Mouse (Mus musculus) layer of hippocampus, adult 11-12 months (tissue): ENCODE results near the gene Robo4.

Source experiments
- DNase-seq: peaks from one replicate; pipeline ENCODE4 v3.0.0; 2022; ENCODE audit warnings: low spot score

Robo4 gene

GRCm38 (mm10) chr9:37402501-37402900, 804 bp downstream of the Robo4 start:
- no peak for DNase-seq

DNA sequence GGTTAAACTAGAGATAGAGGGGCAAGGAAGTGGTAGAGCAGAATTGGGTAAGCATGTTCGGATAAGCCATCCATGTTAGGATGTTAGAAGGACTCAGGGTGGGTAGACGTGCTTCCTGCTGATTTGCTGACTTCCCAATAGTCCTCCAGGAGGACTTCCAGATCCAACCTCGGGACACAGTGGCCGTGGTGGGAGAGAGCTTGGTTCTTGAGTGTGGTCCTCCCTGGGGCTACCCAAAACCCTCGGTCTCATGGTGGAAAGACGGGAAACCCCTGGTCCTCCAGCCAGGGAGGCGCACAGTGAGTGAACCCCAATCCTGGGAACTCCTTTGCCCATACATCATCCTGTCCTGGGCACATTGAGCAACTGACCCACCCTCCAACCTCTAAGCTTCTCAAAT, 1.3 kb downstream of the Robo4 start:
- no peak for DNase-seq

- no peak for DNase-seq
These were observed 4.7 kb downstream of the Robo4 start for GRCm38 (mm10) chr9:37406372-37406771.

DNA sequence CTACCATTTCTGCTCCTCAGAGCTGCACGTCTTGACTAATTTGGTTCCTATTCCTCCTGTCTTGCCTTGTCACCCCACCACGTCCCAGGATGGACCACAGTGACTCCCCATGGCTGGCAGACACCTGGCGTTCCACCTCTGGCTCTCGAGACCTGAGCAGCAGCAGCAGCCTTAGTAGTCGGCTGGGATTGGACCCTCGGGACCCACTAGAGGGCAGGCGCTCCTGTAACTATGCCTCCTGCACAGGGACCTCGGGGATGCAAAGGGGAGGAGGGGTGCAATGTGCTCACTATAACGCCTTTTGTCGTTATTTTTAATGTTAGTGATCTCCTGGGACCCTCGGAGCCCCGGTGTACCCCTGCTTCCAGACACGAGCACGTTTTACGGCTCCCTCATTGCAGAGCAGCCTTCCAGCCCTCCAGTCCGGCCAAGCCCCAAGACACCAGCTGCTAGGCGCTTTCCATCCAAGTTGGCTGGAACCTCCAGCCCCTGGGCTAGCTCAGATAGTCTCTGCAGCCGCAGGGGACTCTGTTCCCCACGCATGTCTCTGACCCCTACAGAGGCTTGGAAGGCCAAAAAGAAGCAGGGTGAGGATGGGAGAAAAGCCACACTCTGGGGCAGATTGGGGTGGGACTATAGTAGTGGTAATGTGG, 6.3 kb downstream of the Robo4 start:
- DNase-seq, result no peak

DNA sequence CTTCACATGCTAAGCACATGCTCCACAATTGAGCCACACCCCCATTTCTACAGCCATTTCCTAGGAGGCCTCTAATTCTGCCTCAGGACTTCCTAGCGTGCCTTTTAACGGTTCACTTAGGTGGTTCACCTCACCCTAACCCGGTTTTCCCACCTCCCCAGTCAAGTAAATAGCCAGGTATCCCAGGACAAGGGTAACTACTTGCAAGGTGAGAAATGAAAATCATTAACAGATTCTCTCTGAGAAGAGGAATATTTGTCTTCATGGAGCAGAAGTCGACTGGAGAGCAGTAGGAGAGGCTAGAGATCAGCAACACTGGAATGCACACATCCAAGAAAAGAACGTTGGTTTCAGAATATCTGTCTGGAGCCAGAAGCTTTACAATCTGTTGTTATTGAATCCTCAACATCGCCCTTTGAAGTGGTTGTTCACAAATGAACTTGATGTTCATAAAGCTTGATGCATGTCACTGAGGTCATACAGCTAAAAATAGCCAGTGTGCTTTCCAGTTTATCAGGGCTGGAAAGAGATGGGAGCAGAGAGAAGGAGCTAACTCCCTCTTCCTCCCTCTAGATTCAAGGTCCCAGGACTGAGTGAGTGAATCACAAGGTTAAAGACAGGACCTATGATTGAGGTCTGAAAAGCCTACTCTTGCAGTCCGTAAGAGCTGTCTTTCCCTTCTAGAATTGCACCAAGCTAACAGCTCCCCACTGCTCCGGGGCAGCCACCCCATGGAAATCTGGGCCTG, 8.2 kb downstream of the Robo4 start:
- no peak for DNase-seq

DNA sequence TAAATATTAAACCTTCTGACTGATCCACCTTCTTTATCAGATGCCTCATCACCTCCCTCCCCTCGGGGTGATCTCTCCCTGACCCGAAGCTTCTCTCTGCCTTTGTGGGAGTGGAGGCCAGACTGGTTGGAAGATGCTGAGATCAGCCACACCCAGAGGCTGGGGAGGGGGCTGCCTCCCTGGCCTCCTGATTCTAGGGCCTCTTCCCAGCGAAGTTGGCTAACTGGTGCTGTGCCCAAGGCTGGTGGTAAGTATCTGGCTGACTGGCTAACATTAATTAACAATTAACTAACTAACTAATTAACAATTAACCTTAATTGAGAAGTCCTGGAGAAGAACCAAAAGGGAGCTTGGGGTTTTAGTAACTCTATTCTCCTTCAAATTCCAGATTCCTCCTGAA, 11.3 kb downstream of the Robo4 start:
- no peak for DNase-seq

GRCm38 (mm10) chr9:37414666-37415065, 13.0 kb downstream of the Robo4 start:
- no peak for DNase-seq

- no peak for DNase-seq
These were observed 17.1 kb downstream of the Robo4 start for GRCm38 (mm10) chr9:37418791-37419190.

DNA sequence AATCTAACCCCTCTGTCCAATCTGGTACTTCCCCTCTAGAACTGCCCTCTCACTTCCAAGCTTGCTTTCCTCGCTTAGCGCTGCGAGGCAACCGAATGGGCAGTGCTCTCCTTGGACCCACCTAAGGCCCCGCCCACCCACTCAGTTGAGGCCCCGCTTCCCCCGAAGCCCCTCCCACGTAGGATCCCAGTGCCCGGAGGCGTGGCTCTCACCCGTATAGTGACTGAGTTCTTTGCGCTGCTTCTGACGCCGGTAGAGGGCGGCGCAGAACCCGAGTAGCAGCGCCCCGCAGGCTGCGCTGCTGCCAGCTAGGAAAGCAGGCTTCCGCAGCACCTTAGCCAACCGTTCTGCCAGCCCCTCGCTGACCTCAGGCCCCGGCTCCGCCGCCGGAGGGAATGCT, 19.0 kb downstream of the Robo4 start:
- DNase-seq, result peak; percentile 74

GRCm38 (mm10) chr9:37421239-37421638, 19.5 kb downstream of the Robo4 start:
- DNase-seq, result no peak

GRCm38 (mm10) chr9:37429326-37429725, 27.6 kb downstream of the Robo4 start:
- DNase-seq, result no peak

DNA sequence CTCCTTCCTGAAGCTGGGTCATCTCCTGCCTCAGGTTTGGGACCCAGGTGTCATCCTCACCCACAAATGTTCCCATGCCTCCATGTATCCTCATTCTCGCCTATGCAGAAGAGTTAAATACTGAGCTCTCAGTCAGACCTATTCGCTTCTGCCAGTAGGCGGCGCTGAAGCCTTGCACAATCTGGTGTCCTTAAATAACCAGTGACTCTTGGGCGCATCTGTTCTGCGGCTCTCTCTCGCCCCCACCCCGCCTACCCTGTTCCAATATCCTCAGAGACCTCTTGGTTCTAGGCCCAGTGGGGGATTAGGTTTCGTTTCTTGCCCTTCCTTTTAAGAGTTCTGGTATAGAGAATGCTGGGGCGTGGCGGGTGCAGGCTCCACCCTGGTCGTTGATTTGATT, 28.9 kb downstream of the Robo4 start:
- DNase-seq, result peak; percentile 94

- peak; percentile 52 for DNase-seq
These were observed 30.4 kb downstream of the Robo4 start for GRCm38 (mm10) chr9:37432026-37432666.

- no peak for DNase-seq
These were observed 31.2 kb downstream of the Robo4 start, which contains the start of gene Robo3 for GRCm38 (mm10) chr9:37432720-37433421. Gene Robo3 (minus strand): TSS chr9:37433246.

GRCm38 (mm10) chr9:37433823-37434560, 32.3 kb downstream of the Robo4 start:
- DNase-seq, result no peak

DNA sequence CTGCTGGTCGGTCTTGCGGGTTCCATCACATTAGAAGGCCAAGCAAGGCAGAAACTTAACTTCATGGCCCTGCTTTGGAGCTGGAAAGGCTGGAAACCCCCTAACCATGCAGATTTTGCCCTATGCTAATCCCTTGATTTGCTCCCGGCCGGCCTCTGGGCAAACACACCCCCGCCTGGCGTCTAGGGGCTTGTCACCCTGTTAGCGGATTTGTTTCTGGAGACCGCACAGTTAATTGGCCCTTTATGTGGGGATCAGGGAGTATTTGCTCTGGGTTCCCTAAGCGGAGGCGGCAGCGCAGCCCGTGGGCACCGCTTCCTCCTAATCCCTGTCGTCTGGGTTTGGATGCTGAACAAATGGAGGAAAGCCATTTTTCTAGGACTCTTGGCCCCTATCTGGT, 33.2 kb downstream of the Robo4 start:
- DNase-seq, result no peak

GRCm38 (mm10) chr9:37435616-37436015, 33.9 kb downstream of the Robo4 start:
- no peak for DNase-seq

DNA sequence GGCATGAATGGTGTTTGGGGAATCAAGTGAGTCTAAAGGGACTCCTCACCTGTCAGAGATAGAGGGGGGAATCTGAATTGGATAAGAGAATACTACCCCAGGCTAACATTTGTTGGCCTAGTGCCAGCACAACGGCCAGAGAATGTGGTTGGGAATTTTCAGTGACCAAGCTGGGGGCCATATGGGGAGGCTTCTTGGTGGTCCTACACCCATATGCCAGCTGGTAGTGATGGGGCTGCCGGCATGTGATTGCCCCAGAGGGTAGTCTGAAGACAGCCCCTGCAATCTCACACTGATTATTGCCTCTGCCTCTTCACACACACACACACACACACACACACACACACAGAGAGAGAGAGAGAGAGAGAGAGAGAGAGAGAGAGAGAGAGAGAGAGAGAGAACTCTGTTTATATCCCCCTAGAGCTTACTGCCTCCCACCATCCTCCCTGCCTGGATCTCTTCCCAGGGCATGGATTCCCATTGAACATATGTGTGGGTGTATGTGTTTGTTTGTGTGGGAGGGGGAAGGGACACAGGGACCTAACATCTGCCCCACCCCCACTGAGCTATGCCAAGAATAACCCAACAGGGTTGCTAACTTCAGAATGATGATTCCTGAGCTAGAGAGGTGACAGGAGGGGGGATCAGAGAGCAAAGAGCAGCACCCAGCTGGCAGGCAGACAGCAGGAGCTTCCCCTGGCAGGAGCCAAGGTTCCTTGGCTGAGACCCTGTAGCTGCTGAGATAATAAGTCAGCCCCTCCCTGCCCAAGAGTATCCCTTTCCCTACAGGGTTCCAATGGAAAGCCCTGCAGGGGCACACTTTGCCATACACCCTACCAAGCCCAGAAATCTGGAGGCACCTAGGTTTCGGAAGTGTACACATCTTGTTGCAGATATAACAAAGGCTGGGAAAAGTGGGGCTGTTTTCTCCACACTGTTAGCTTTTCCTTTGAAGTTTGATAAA, 36.4 kb downstream of the Robo4 start:
- peak; percentile 61 for DNase-seq

DNA sequence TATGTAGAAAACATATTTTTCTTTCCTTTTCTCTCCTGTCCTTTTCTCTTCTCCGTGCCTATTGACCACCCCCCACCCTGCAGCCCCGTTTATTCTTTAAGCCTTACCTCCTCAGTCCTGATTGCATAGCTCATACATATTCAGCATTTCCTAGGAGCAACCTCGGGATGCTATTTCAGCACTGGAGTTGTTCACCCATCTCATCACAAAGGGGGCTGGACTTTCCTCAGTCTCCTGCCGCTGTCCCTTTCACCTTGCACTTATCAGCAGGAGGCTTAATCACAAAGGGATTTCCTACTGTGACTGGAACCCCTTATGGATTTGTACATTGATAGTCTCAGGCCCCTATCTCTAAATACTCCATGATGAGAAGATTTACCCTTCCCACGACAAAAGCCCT, 50.7 kb downstream of the Robo4 start:
- no peak for DNase-seq

DNA sequence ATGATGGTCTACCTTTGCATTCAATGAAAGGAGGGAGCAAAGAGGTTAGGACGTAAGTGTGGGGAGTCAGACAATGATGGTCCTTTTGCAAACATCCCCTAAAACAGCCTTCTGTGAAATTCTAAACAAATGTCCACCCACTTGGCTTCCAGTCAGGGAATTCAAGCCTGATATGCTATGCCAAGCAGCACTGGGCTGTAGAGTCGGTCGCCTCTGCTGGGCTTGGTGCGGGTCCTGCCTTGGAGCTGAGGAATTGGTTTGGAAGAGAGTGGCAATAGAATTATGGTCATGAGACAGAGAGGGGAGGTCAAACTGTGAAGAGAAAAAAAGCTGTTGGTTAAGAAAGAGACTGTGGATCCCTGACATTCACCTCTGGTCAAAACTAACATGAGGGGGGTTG, 51.6 kb downstream of the Robo4 start:
- DNase-seq, result no peak

GRCm38 (mm10) chr9:37454011-37454492, 52.4 kb downstream of the Robo4 start:
- DNase-seq, result no peak
